Mouse (Mus musculus) kidney, adult 9 months (tissue): Measurements from ENCODE around the gene Cdc25a.

Experiments
- DNase-seq: peaks from one replicate; pipeline ENCODE4 v3.0.0; 2022

Gene Cdc25a

GRCm38 (mm10) chr9:109932756-109933375 lies 57.5 kb downstream of the Cdc25a start:
- no peak for DNase-seq

DNA sequence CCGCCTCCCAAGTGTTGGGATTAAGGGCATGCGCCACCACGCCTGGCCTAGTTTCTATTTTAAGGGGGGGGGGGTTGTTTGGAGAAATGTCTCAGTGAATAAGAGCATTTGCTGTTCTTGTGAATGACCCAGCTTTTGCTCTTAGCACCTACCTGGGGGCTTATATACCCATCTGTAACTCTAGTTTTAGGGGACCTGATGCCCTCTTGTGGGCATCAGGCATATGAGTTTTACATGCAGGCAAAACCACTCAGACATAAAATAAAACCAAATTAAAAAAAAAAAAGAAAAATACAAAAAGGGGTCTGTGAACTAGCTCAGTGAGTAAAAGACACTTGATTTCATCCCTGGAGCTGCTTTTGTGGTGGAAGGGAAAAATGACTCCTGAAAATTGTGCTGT lies 64.0 kb downstream of the Cdc25a start:
- DNase-seq: no peak

GRCm38 (mm10) chr9:109942796-109943195 lies 67.4 kb downstream of the Cdc25a start:
- DNase-seq: no peak
